Mouse (Mus musculus) CH12F3 (cell line): ENCODE measurements around the gene Anapc1.

Experiments used
- in situ Hi-C: fragments of 300-500 bp; cut with MboI; formaldehyde crosslinking; loops from 2 replicates; pipeline ENCODE4 v1.14.3; 2020; ENCODE audit warnings: low sequenced_read_pairs

The Anapc1 gene

GRCm38 (mm10) chr2:128686921-128687557 lies at the start of gene Anapc1:
Anapc1 (minus strand) TSS chr2:128687391.
- in situ Hi-C loops: no loop called here

- in situ Hi-C loops: no loop called here
Observed at GRCm38 (mm10) chr2:128735089-128735488, 47.9 kb upstream of the Anapc1 start.

GRCm38 (mm10) chr2:128731951-128732350 lies 44.8 kb upstream of the Anapc1 start:
- in situ Hi-C loops: no loop called here

- in situ Hi-C loops: no loop called here
Observed at GRCm38 (mm10) chr2:128731514-128731913, 44.3 kb upstream of the Anapc1 start.

GRCm38 (mm10) chr2:128729141-128729540 lies 42.0 kb upstream of the Anapc1 start:
- in situ Hi-C loops: no loop called here

- in situ Hi-C loops: no loop called here
Observed at GRCm38 (mm10) chr2:128728066-128728465, 40.9 kb upstream of the Anapc1 start.

GRCm38 (mm10) chr2:128727552-128727951 lies 40.4 kb upstream of the Anapc1 start:
- in situ Hi-C loops: no loop called here

- in situ Hi-C loops: no loop called here
Observed at GRCm38 (mm10) chr2:128726626-128727025, 39.4 kb upstream of the Anapc1 start.

GRCm38 (mm10) chr2:128726067-128726466 lies 38.9 kb upstream of the Anapc1 start:
- in situ Hi-C loops: no loop called here

- in situ Hi-C loops: no loop called here
Observed at GRCm38 (mm10) chr2:128722106-128722710, 35.0 kb upstream of the Anapc1 start.

GRCm38 (mm10) chr2:128719380-128719779 lies 32.2 kb upstream of the Anapc1 start:
- in situ Hi-C loops: no loop called here

- in situ Hi-C loops: no loop called here
Observed at GRCm38 (mm10) chr2:128715979-128716378, 28.8 kb upstream of the Anapc1 start.

- in situ Hi-C loops: no loop called here
Observed at GRCm38 (mm10) chr2:128714724-128715241, 27.6 kb upstream of the Anapc1 start.

GRCm38 (mm10) chr2:128713548-128714003 lies 26.4 kb upstream of the Anapc1 start:
- in situ Hi-C loops: no loop called here

- in situ Hi-C loops: no loop called here
Observed at GRCm38 (mm10) chr2:128712940-128713339, 25.7 kb upstream of the Anapc1 start.

GRCm38 (mm10) chr2:128710609-128711008 lies 23.4 kb upstream of the Anapc1 start:
- in situ Hi-C loops: no loop called here

- in situ Hi-C loops: no loop called here
Observed at GRCm38 (mm10) chr2:128709264-128709663, 22.1 kb upstream of the Anapc1 start.

- in situ Hi-C loops: no loop called here
Observed at GRCm38 (mm10) chr2:128704474-128704873, 17.3 kb upstream of the Anapc1 start.

- in situ Hi-C loops: loop anchor here (10.0 kb wide), 1 partner anchor 115 kb away; the partner anchor contains the start of gene Tmem87b
Observed at GRCm38 (mm10) chr2:128699201-128699885, 12.2 kb upstream of the Anapc1 start.

GRCm38 (mm10) chr2:128698693-128699181 lies 11.5 kb upstream of the Anapc1 start, which contains the start of gene Mertk:
Mertk (plus strand) TSS chr2:128698956.
- in situ Hi-C loops: loop anchor here (10.0 kb wide), 1 partner anchor 116 kb away; the partner anchor contains the start of gene Tmem87b

- in situ Hi-C loops: loop anchor here (10.0 kb wide), 1 partner anchor 117 kb away; the partner anchor contains the start of gene Tmem87b
Observed at GRCm38 (mm10) chr2:128698140-128698692, 11.0 kb upstream of the Anapc1 start.
